Mouse (Mus musculus) mouse trophoblast stem cell (cell line): ENCODE measurements around the gene Serhl.
"Not testable (repeated sequence)": the region's sequence is repeated elsewhere in the genome, so short reads cannot be mapped to it uniquely, and the experiment has no call there.

Experiments
- in situ Hi-C, 2 experiments: fragments of 300-500 bp; cut with MseI, MboI; formaldehyde crosslinking; loops; 2 replicates in 1 of 2; 3 replicates in 1 of 2; pipeline ENCODE4 v1.15.1; 2025

Serhl gene

GRCm38 (mm10) chr15:83089429-83089605 lies at the start of gene Serhl:
Gene Serhl (plus strand): TSS chr15:83089506.
- in situ Hi-C loops = no loop called here

- in situ Hi-C loops = loop anchor here in 1 of 2 experiments (25.0 kb wide), 1 partner anchor 228 kb away; no protein-coding TSS in a partner anchor
Measured at GRCm38 (mm10) chr15:83040156-83040555, 49.1 kb upstream of the Serhl start.

- in situ Hi-C loops = loop anchor here in 1 of 2 experiments (25.0 kb wide), 1 partner anchor 231 kb away; no protein-coding TSS in a partner anchor
Measured at GRCm38 (mm10) chr15:83042655-83043361, 46.5 kb upstream of the Serhl start.

GRCm38 (mm10) chr15:83043362-83043708 lies 46.0 kb upstream of the Serhl start:
- in situ Hi-C loops = loop anchor here in 1 of 2 experiments (25.0 kb wide), 1 partner anchor 231 kb away; no protein-coding TSS in a partner anchor

- in situ Hi-C loops = loop anchor here in 1 of 2 experiments (25.0 kb wide), 1 partner anchor 233 kb away; no protein-coding TSS in a partner anchor
Measured at GRCm38 (mm10) chr15:83045565-83045964, 43.7 kb upstream of the Serhl start.

- in situ Hi-C loops = loop anchor here in 1 of 2 experiments (25.0 kb wide), 1 partner anchor 234 kb away; no protein-coding TSS in a partner anchor
Measured at GRCm38 (mm10) chr15:83046308-83046707, 43.0 kb upstream of the Serhl start.

GRCm38 (mm10) chr15:83046730-83047129 lies 42.6 kb upstream of the Serhl start:
- in situ Hi-C loops = loop anchor here in 1 of 2 experiments (25.0 kb wide), 1 partner anchor 234 kb away; no protein-coding TSS in a partner anchor

GRCm38 (mm10) chr15:83052341-83053104 lies 36.8 kb upstream of the Serhl start:
- in situ Hi-C loops = no loop called here

- in situ Hi-C loops = no loop called here
Measured at GRCm38 (mm10) chr15:83053261-83053660, 36.0 kb upstream of the Serhl start.

- in situ Hi-C loops = no loop called here
Measured at GRCm38 (mm10) chr15:83055569-83055968, 33.7 kb upstream of the Serhl start.

- in situ Hi-C loops = no loop called here
Measured at GRCm38 (mm10) chr15:83056378-83057083, 32.8 kb upstream of the Serhl start.

GRCm38 (mm10) chr15:83057533-83057932 lies 31.8 kb upstream of the Serhl start:
- in situ Hi-C loops = no loop called here

- in situ Hi-C loops = no loop called here
Measured at GRCm38 (mm10) chr15:83059233-83059660, 30.1 kb upstream of the Serhl start.

- in situ Hi-C loops = no loop called here
Measured at GRCm38 (mm10) chr15:83061689-83062088, 27.6 kb upstream of the Serhl start.

GRCm38 (mm10) chr15:83062582-83062981 lies 26.7 kb upstream of the Serhl start:
- in situ Hi-C loops = not testable (repeated sequence)

- in situ Hi-C loops = no loop called here
Measured at GRCm38 (mm10) chr15:83065543-83065942, 23.8 kb upstream of the Serhl start.

GRCm38 (mm10) chr15:83068270-83068669 lies 21.0 kb upstream of the Serhl start:
- in situ Hi-C loops = no loop called here

- in situ Hi-C loops = no loop called here
Measured at GRCm38 (mm10) chr15:83070942-83071341, 18.4 kb upstream of the Serhl start.

GRCm38 (mm10) chr15:83071752-83072151 lies 17.6 kb upstream of the Serhl start:
- in situ Hi-C loops = no loop called here

- in situ Hi-C loops = no loop called here
Measured at GRCm38 (mm10) chr15:83074179-83074578, 15.1 kb upstream of the Serhl start.

- in situ Hi-C loops = no loop called here
Measured at GRCm38 (mm10) chr15:83075607-83076525, 13.4 kb upstream of the Serhl start.
